Mouse (Mus musculus) CH12.LX (cell line): ENCODE results near the gene Parp9. TPM values are rescaled to one million over a fixed set of nuclear protein-coding genes. Genes with fewer than 3 reads are reported as not detected.

Experiments used
- DNase-seq: peaks from one replicate; pipeline ENCODE4 v3.0.0-alpha.2; 2013; ENCODE audit errors: extremely low read depth
- H3K27ac ChIP-seq: 2 replicates; pipeline ENCODE4 v1.5.1; 2012; ENCODE audit warnings: low read depth, mild to moderate bottlenecking, control low read depth, moderate library complexity; ENCODE audit not compliant: insufficient read depth
- H3K27me3 ChIP-seq: replicated peaks from 2 replicates; pipeline ENCODE3; 2012; ENCODE audit warnings: inconsistent platforms
- H3K36me3 ChIP-seq, 2 experiments: replicated peaks in 1 of 2; 2 replicates each; pipeline versions ENCODE3 to v1.6.1; 2012; ENCODE audit warnings: inconsistent platforms in 1 of 2, low read length in 1 of 2, mild to moderate bottlenecking in 1 of 2, mixed read lengths in 1 of 2, moderate library complexity in 1 of 2; ENCODE audit not compliant: control insufficient read depth in 1 of 2, insufficient read depth in 1 of 2
- H3K4me1 ChIP-seq, 2 experiments: 2 replicates each; pipeline ENCODE4 v1.6.1; 2012; ENCODE audit warnings: inconsistent platforms in 1 of 2, moderate library complexity in 1 of 2; ENCODE audit not compliant: insufficient read depth in 2 of 2, control insufficient read depth in 1 of 2
- H3K4me2 ChIP-seq: 2 replicates; pipeline ENCODE4 v1.6.1; 2012; ENCODE audit warnings: low read depth, mild to moderate bottlenecking, control low read depth; ENCODE audit not compliant: poor library complexity, insufficient read depth, severe bottlenecking
- H3K4me3 ChIP-seq, 3 experiments: fragments of 150-350 bp in 1 of 3; sonication (generic) in 1 of 3; replicated peaks in 1 of 3; 2 replicates each; pipeline versions ENCODE3 to v1.5.1; 2011 to 2012; ENCODE audit warnings: low read depth in 2 of 3, low read length in 2 of 3, mild to moderate bottlenecking in 2 of 3, moderate library complexity in 2 of 3, control low read depth in 1 of 3, improper control_type of control experiment in 1 of 3, inconsistent platforms in 1 of 3, mixed read lengths in 1 of 3; ENCODE audit not compliant: poor library complexity in 1 of 3
- H3K79me2 ChIP-seq: replicated peaks from 2 replicates; pipeline ENCODE4 v1.6.1; 2012; ENCODE audit warnings: mild to moderate bottlenecking, moderate library complexity; ENCODE audit not compliant: control insufficient read depth, poor library complexity, insufficient read depth, severe bottlenecking; ENCODE audit errors: extremely low read depth
- H3K9ac ChIP-seq: 2 replicates; pipeline ENCODE4 v1.6.1; 2012; ENCODE audit warnings: low read depth, mild to moderate bottlenecking, control low read depth, moderate library complexity; ENCODE audit not compliant: insufficient read depth
- H3K9me3 ChIP-seq: replicated peaks from 2 replicates; pipeline ENCODE3; 2012; ENCODE audit warnings: low read length, inconsistent platforms, mixed read lengths
- CHD1 ChIP-seq: IDR thresholded peaks from 2 replicates; pipeline ENCODE4 v1.6.1; 2012; ENCODE audit warnings: low read depth, low read length, improper control_type of control experiment, inconsistent platforms
- CHD2 ChIP-seq: IDR thresholded peaks from 2 replicates; pipeline ENCODE4 v1.6.1; 2011; ENCODE audit warnings: low read length, improper control_type of control experiment
- EP300 ChIP-seq: IDR thresholded peaks from 2 replicates; pipeline ENCODE4 v1.6.1; 2011; ENCODE audit warnings: low read length, improper control_type of control experiment
- ETS1 ChIP-seq: conservative IDR thresholded peaks from 2 replicates; pipeline ENCODE4 v1.6.1; 2012; ENCODE audit warnings: low read depth, mild to moderate bottlenecking, inconsistent platforms, low read length, improper control_type of control experiment, moderate library complexity
- GABPA ChIP-seq: IDR thresholded peaks from 2 replicates; pipeline ENCODE4 v1.6.1; 2012; ENCODE audit warnings: low read depth, low read length, improper control_type of control experiment, inconsistent platforms; ENCODE audit not compliant: insufficient replicate concordance
- JUND ChIP-seq: conservative IDR thresholded peaks from 2 replicates; pipeline ENCODE4 v1.6.1; 2011; ENCODE audit warnings: low read depth, low read length, improper control_type of control experiment
- KAT2A ChIP-seq: IDR thresholded peaks from 2 replicates; pipeline ENCODE4 v1.6.1; 2012; ENCODE audit warnings: low read length, improper control_type of control experiment, inconsistent platforms; ENCODE audit not compliant: insufficient replicate concordance
- MAX ChIP-seq: IDR thresholded peaks from 2 replicates; pipeline ENCODE4 v1.6.1; 2011; ENCODE audit warnings: low read length, improper control_type of control experiment
- MAZ ChIP-seq: IDR thresholded peaks from 2 replicates; pipeline ENCODE4 v1.6.1; 2012; ENCODE audit warnings: low read depth, mild to moderate bottlenecking, inconsistent platforms, low read length, improper control_type of control experiment, moderate library complexity
- MEF2A ChIP-seq: IDR thresholded peaks from 2 replicates; pipeline ENCODE4 v1.6.1; 2014; ENCODE audit warnings: low read depth, mild to moderate bottlenecking, inconsistent platforms, low read length, improper control_type of control experiment, borderline replicate concordance
- MXI1 ChIP-seq: IDR thresholded peaks from 2 replicates; pipeline ENCODE4 v1.6.1; 2011; ENCODE audit warnings: mild to moderate bottlenecking, low read depth, low read length, improper control_type of control experiment
- NELFE ChIP-seq: IDR thresholded peaks from 2 replicates; pipeline ENCODE4 v1.6.1; 2011; ENCODE audit warnings: low read depth, low read length, improper control_type of control experiment
- PAX5 ChIP-seq: IDR thresholded peaks from 2 replicates; pipeline ENCODE4 v1.6.1; 2012; ENCODE audit warnings: low read length, inconsistent platforms, mixed read lengths
- POLR2AphosphoS2 ChIP-seq: IDR thresholded peaks from 2 replicates; pipeline ENCODE4 v1.6.1; 2011; ENCODE audit warnings: low read depth, low read length, improper control_type of control experiment
- RAD21 ChIP-seq: IDR thresholded peaks from 2 replicates; pipeline ENCODE4 v1.6.1; 2011; ENCODE audit warnings: low read depth, mild to moderate bottlenecking, low read length, improper control_type of control experiment, moderate library complexity
- RCOR1 ChIP-seq: conservative IDR thresholded peaks from 2 replicates; pipeline ENCODE4 v1.6.1; 2012; ENCODE audit warnings: low read depth, mild to moderate bottlenecking, inconsistent platforms, low read length, improper control_type of control experiment
- SMC3 ChIP-seq: IDR thresholded peaks from 2 replicates; pipeline ENCODE4 v1.6.1; 2011; ENCODE audit warnings: low read depth, low read length, improper control_type of control experiment
- TBP ChIP-seq: conservative IDR thresholded peaks from 2 replicates; pipeline ENCODE4 v1.6.1; 2011; ENCODE audit warnings: low read depth, low read length, improper control_type of control experiment
- UBTF ChIP-seq: IDR thresholded peaks from 2 replicates; pipeline ENCODE4 v1.6.1; 2012; ENCODE audit warnings: low read depth, mild to moderate bottlenecking, inconsistent platforms, low read length, improper control_type of control experiment, moderate library complexity
- USF1 ChIP-seq: IDR thresholded peaks from 2 replicates; pipeline ENCODE4 v1.6.1; 2014; ENCODE audit warnings: low read depth, mild to moderate bottlenecking, inconsistent platforms, low read length, improper control_type of control experiment
- USF2 ChIP-seq: conservative IDR thresholded peaks from 2 replicates; pipeline ENCODE4 v1.6.1; 2011; ENCODE audit warnings: low read depth, low read length, improper control_type of control experiment
- ZKSCAN1 ChIP-seq: IDR thresholded peaks from 2 replicates; pipeline ENCODE4 v1.6.1; 2012; ENCODE audit warnings: low read depth, inconsistent platforms, low read length, improper control_type of control experiment, borderline replicate concordance
- ZNF384 ChIP-seq: IDR thresholded peaks from 2 replicates; pipeline ENCODE4 v1.6.1; 2012; ENCODE audit warnings: low read depth, low read length, improper control_type of control experiment, inconsistent platforms
- dilution Hi-C: fragments of 300-500 bp; cut with MboI; formaldehyde crosslinking; loops from 2 replicates; pipeline ENCODE4 v1.14.3; 2020; ENCODE audit warnings: low sequenced_read_pairs; ENCODE audit not compliant: extremely low pct_unique_long_range_greater_than_20kb, extremely low pct_ligation_motif_present
- in situ Hi-C: fragments of 300-500 bp; cut with MboI; formaldehyde crosslinking; loops from 3 replicates; pipeline ENCODE4 v1.14.3; 2019; ENCODE audit warnings: low sequenced_read_pairs, low pct_ligation_motif_present, low pct_unique_long_range_greater_than_20kb, mixed read lengths
- polyA plus RNA-seq: library from polyadenylated mRNA; unstranded; fragments of >175 nt; gene quantifications from 2 replicates; pipeline ENCODE4 v1.2.1, GENCODE M21; 2012; ENCODE audit warnings: low read depth; ENCODE audit not compliant: insufficient read length
- total RNA-seq, 2 experiments: library from RNA; depleted of rRNA; stranded (reverse); fragments of 300-350 nt in 1 of 2; fragments of >200 nt in 1 of 2; gene quantifications; 2 replicates each; pipeline ENCODE4 v1.2.3; 2012 to 2014

Parp9 gene
- total and polyA plus RNA-seq, 3 experiments, result 30.3 to 53.1 (median 33.2) TPM

- peaks cover 0 to 14% of the 10 kb centered on the region in 2 experiments for H3K36me3 ChIP-seq
- no peak overlapping the region for H3K9ac ChIP-seq
- no peak overlapping the region for H3K4me3 ChIP-seq
- no peaks in the 10 kb centered on the region for H3K9me3 ChIP-seq
- peaks cover 88% of the 10 kb centered on the region for H3K79me2 ChIP-seq
- TF ChIP-seq RCOR1 (no peak), ZNF384 (no peak), UBTF (no peak), CHD2 (no peak), TBP (no peak), SMC3 (no peak), USF1 (no peak), POLR2AphosphoS2 (no peak), GABPA (no peak), PAX5 (no peak), CHD1 (no peak), USF2 (no peak), MAZ (no peak), RAD21 (no peak), MXI1 (no peak), JUND (no peak), ETS1 (no peak)
- H3K27ac ChIP-seq, result no peak overlapping the region
- dilution Hi-C loops (no loop called here), in situ Hi-C loops (no loop called here)
- DNase-seq, result no peak
- H3K4me2 ChIP-seq, result no peak overlapping the region
- peaks cover 3 to 41% of the 10 kb centered on the region in 2 experiments; a peak in 3 of 4 replicates for H3K4me1 ChIP-seq
- no peaks in the 10 kb centered on the region for H3K27me3 ChIP-seq
These were observed 54.1 kb downstream of the Parp9 start for GRCm38 (mm10) chr16:35992391-35992790.

- no peak for TF ChIP-seq KAT2A
- TF ChIP-seq SMC3, result no peak
- no peak for TF ChIP-seq UBTF
- no peak for TF ChIP-seq ZKSCAN1
- no peak for TF ChIP-seq MEF2A
- TF ChIP-seq CHD2, result no peak
- TF ChIP-seq NELFE, result no peak
- TF ChIP-seq EP300, result no peak
- TF ChIP-seq MAX, result no peak
- TF ChIP-seq, all 38 proteins: peak for 0
- H3K9me3 ChIP-seq, result no peaks in the 10 kb centered on the region
- peaks cover 87% of the 10 kb centered on the region for H3K79me2 ChIP-seq
- H3K27me3 ChIP-seq, result no peaks in the 10 kb centered on the region
- dilution Hi-C loops (no loop called here), in situ Hi-C loops (no loop called here)
- DNase-seq, result no peak
- H3K27ac ChIP-seq, result no peak overlapping the region
- H3K4me3 ChIP-seq, result no peak overlapping the region
- H3K4me1 ChIP-seq, result peaks cover 3 to 33% of the 10 kb centered on the region in 2 experiments; a peak in 3 of 4 replicates
- H3K4me2 ChIP-seq, result no peak overlapping the region
- H3K9ac ChIP-seq, result no peak overlapping the region
- peaks cover 0 to 18% of the 10 kb centered on the region in 2 experiments for H3K36me3 ChIP-seq
These were observed 55.0 kb downstream of the Parp9 start for GRCm38 (mm10) chr16:35993316-35993715.
